Mouse (Mus musculus) brain, embryonic 14.5 days (tissue): ENCODE data around the gene Bmp6.
A peak's percentile ranks its signal among the peaks of the same experiment; 100 is the strongest.

Experiments used
- CTCF ChIP-seq: fragments of 200-500 bp; IDR thresholded peaks from 2 replicates; pipeline ENCODE4 v1.5.1; 2012; ENCODE audit warnings: inconsistent platforms, mild to moderate bottlenecking, moderate library complexity, borderline replicate concordance; ENCODE audit not compliant: insufficient read depth, insufficient read length; ENCODE audit errors: extremely low read depth
- POLR2A ChIP-seq: fragments of 200-500 bp; IDR thresholded peaks from 2 replicates; pipeline ENCODE4 v1.6.1; 2012; ENCODE audit warnings: mild to moderate bottlenecking, inconsistent platforms, borderline replicate concordance; ENCODE audit not compliant: poor library complexity, insufficient read depth, insufficient read length, severe bottlenecking; ENCODE audit errors: extremely low read depth

- TF ChIP-seq POLR2A (no peak), CTCF (peak; percentile 50; the same call in 1 of the 2 replicates)
Measured at GRCm38 (mm10) chr13:38506320-38506719, 161.4 kb downstream of the Bmp6 start.
